Mouse (Mus musculus) liver, embryonic 14.5 days (tissue): ENCODE data around the gene Ptprn2. TPM values are rescaled to one million over a fixed set of nuclear protein-coding genes. Genes with fewer than 3 reads are reported as not detected.
"Not testable (repeated sequence)": the region's sequence is repeated elsewhere in the genome, so short reads cannot be mapped to it uniquely, and the experiment has no call there.

Experiments used
- ATAC-seq: fragments of 200-750 bp; cut with Nextera tagmentation; 2 replicates; pipeline ENCODE4 v1.8.0; 2017; ENCODE audit warnings: moderate number of reproducible peaks, mild to moderate bottlenecking, moderate library complexity; ENCODE audit not compliant: insufficient read depth
- DNase-seq, 3 experiments: peaks; one replicate each; pipeline ENCODE4 v3.0.0-alpha.2; 2012 to 2013; ENCODE audit warnings: low read depth in 3 of 3, low spot score in 3 of 3
- H3K27ac ChIP-seq: fragments of 300-500 bp; sonication (generic); 2 replicates; pipeline ENCODE4 v1.5.1; 2014; ENCODE audit warnings: moderate library complexity, mild to moderate bottlenecking, control low read depth, inconsistent platforms
- H3K27me3 ChIP-seq: fragments of 300-500 bp; sonication (generic); 2 replicates; pipeline ENCODE4 v1.6.1; 2014; ENCODE audit warnings: mild to moderate bottlenecking, low read length, moderate library complexity; ENCODE audit not compliant: control insufficient read depth, insufficient read depth
- H3K36me3 ChIP-seq: fragments of 300-500 bp; sonication (generic); replicated peaks from 2 replicates; pipeline ENCODE4 v1.6.1; 2014; ENCODE audit warnings: low read depth; ENCODE audit not compliant: control insufficient read depth, insufficient read depth
- H3K4me1 ChIP-seq, 2 experiments: fragments of 200-500 bp in 1 of 2; fragments of 300-500 bp in 1 of 2; sonication (generic) in 1 of 2; replicated peaks; 2 replicates each; pipeline ENCODE4 v1.6.1; 2012 to 2014; ENCODE audit warnings: antibody characterized with exemption in 1 of 2, inconsistent platforms in 1 of 2, low read length in 1 of 2; ENCODE audit not compliant: control insufficient read depth in 2 of 2, insufficient read depth in 2 of 2
- H3K4me2 ChIP-seq: fragments of 300-500 bp; sonication (generic); 2 replicates; pipeline ENCODE4 v1.6.1; 2014; ENCODE audit warnings: low read depth, mild to moderate bottlenecking, control low read depth, moderate library complexity
- H3K4me3 ChIP-seq, 2 experiments: fragments of 200-500 bp in 1 of 2; fragments of 300-500 bp in 1 of 2; sonication (generic) in 1 of 2; 2 replicates each; pipeline ENCODE4 v1.5.1; 2012 to 2014; ENCODE audit warnings: low read depth in 2 of 2, low read length in 2 of 2, mild to moderate bottlenecking in 2 of 2, control low read depth in 1 of 2, inconsistent platforms in 1 of 2, moderate library complexity in 1 of 2; ENCODE audit not compliant: insufficient read depth in 1 of 2
- H3K9ac ChIP-seq: fragments of 300-500 bp; sonication (generic); replicated peaks from 2 replicates; pipeline ENCODE4 v1.6.1; 2014; ENCODE audit warnings: mild to moderate bottlenecking, control low read depth, moderate library complexity
- H3K9me3 ChIP-seq: fragments of 300-500 bp; sonication (generic); 2 replicates; pipeline ENCODE4 v1.6.1; 2016; ENCODE audit warnings: low read length, mixed read lengths; ENCODE audit not compliant: control insufficient read depth
- CTCF ChIP-seq: IDR thresholded peaks from 2 replicates; pipeline ENCODE4 v1.5.1; 2016; ENCODE audit warnings: antibody characterized with exemption, low read depth, control low read depth
- EP300 ChIP-seq: IDR thresholded peaks from 2 replicates; pipeline ENCODE4 v1.6.1; 2016; ENCODE audit warnings: antibody characterized with exemption, low read depth
- WGBS: fragments of 180-500 bp; shearing (Covaris S2); extraction: QIAGEN DNeasy Blood & Tissue Kit; methylation state at CpG from one replicate; pipeline ENCODE4 v1.1.7; 2014; ENCODE audit not compliant: insufficient replicate concordance; 5-methylcytosine and 5-hydroxymethylcytosine counted together
- polyA plus RNA-seq, 2 experiments: library from polyadenylated mRNA; depleted of rRNA in 1 of 2; stranded (reverse) in 1 of 2; unstranded in 1 of 2; fragments of >200 nt; fragmentation: Nextera tagmentation in 1 of 2; extraction: Ambion mirVana in 1 of 2; gene quantifications; 2 replicates each; pipeline versions ENCODE4 v1.2.1 to v1.2.3; 2012 to 2014

Gene Ptprn2
- polyA plus RNA-seq, 2 experiments = 0.04 TPM; not detected in 1

DNA sequence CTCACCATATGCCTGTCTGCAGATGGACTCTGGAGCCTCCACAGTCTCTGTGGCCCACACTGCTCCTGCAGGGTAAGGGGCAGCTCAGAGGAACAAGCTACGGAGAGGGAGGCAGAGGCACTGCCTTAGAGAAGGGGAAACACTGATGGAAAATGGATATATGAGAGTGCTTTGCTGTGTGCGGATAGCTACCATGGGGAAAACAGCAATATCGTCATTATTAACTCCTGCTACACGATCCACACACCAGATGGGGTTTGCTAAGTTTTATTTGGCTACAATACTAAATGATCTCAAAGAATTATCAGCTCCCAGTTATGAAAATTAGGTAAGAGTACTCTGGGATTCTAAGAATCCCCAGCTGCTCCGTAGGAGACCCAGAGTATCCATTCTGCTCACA is 89.2 kb downstream of the Ptprn2 start:
- Histone ChIP-seq H3K36me3 (no peaks in the 10 kb centered on the region), H3K9ac (no peak overlapping the region), H3K9me3 (no peaks in the 10 kb centered on the region), H3K27me3 (no peaks in the 10 kb centered on the region), H3K4me3 (no peak overlapping the region), H3K4me2 (no peak overlapping the region), H3K27ac (no peak overlapping the region), H3K4me1 (no peaks in the 10 kb centered on the region)
- no peak for DNase-seq
- ATAC-seq = no peak
- 61% methylated on average over 5 of the region's 5 CpGs for WGBS
- no peak for TF ChIP-seq CTCF
- no peak for TF ChIP-seq EP300

DNA sequence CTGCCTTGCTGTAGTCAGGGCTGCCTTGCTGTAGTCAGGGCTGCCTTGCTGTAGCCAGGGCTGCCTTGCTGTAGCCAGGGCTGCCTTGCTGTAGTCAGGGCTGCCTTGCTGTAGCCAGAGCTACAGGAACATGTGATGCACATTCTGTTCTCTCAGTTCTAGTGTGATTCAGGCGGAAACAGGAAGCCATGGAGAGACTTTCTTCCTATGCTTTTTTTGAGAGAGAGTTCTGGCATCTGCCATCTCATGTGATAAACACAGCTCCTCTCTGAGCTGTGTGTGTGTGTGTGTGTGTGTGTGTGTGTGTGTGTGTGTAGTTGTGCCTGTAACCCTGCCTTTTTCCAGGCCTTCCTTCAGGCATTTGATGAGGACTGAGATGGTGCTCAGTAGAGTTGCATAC is 92.4 kb downstream of the Ptprn2 start:
- 36% methylated on average over 1 of the region's 1 CpGs for WGBS
- H3K27me3 ChIP-seq, DNase-seq, H3K4me1 ChIP-seq, H3K4me3 ChIP-seq, H3K4me2 ChIP-seq, H3K9me3 ChIP-seq, H3K27ac ChIP-seq, H3K9ac ChIP-seq, ATAC-seq, H3K36me3 ChIP-seq: not testable (repeated sequence)

DNA sequence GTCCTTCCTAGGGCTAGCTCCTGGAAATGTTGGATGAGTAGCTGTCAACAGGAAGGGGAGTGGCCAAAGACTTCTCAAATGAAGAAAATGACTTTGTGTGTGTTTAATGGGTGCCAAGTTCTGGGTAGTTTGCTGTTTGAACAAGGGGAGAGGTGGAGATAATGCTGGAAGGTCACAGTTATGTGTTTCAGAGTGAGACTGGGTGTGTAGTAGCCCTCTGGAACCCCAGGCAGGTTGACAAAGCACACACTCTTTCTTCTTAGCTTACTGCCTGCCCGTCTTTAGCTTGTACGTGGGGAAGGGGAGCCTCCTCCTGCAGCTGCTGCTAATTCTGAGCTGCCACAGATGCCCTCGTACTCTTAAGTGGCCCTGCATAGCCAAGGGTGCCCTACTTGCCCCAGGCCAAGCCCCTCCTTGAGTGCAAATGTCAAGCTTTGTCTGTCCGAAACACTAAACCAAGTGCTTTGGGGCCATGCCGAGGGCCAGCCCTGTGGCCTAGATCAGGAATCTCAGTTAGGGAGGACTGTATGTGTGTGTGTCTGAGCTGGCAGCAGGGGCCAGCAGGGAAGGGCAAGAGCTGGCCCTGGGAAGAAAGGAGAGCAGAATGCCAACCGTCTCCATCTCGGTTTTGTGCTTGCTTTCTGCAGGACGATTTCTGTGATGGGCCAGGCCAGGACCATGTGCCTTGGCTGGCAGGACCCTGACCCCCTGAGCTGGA is 95.5 kb downstream of the Ptprn2 start:
- no peaks in the 10 kb centered on the region for H3K36me3 ChIP-seq
- no peak overlapping the region for H3K4me2 ChIP-seq
- no peak for ATAC-seq
- H3K4me3 ChIP-seq = no peak overlapping the region
- WGBS = 58% methylated on average over 8 of the region's 8 CpGs
- no peaks in the 10 kb centered on the region for H3K9me3 ChIP-seq
- no peak overlapping the region for H3K9ac ChIP-seq
- H3K27ac ChIP-seq = no peak overlapping the region
- no peak for TF ChIP-seq EP300
- TF ChIP-seq CTCF = no peak
- H3K27me3 ChIP-seq = no peaks in the 10 kb centered on the region
- no peaks in the 10 kb centered on the region for H3K4me1 ChIP-seq
- DNase-seq = no peak

DNA sequence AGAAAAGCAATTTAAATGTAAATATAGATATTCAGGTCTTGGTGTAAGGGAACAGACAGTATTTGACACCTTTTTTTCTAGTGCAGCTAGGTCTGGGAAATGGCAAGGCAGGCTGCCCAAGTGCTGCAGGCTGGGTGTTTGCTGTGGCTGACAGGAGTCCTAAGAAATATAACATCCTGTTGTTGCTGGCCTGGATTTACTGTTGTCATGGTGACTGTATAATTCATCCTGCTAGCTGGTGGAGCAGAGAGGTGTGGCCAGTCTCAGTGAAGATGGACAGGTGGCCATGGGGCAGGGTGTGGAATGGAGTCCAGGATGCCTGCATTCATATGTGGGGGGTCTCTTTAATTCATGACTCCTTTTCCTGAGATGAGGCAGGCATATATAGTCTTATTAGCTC is 96.3 kb downstream of the Ptprn2 start:
- no peaks in the 10 kb centered on the region for H3K9me3 ChIP-seq
- no peaks in the 10 kb centered on the region for H3K27me3 ChIP-seq
- DNase-seq (no peak), ATAC-seq (no peak)
- H3K4me3 ChIP-seq = no peak overlapping the region
- H3K27ac ChIP-seq = no peak overlapping the region
- H3K4me1 ChIP-seq = no peaks in the 10 kb centered on the region
- H3K4me2 ChIP-seq = no peak overlapping the region
- H3K36me3 ChIP-seq = no peaks in the 10 kb centered on the region
- no peak overlapping the region for H3K9ac ChIP-seq
- TF ChIP-seq EP300 = no peak
- no peak for TF ChIP-seq CTCF

DNA sequence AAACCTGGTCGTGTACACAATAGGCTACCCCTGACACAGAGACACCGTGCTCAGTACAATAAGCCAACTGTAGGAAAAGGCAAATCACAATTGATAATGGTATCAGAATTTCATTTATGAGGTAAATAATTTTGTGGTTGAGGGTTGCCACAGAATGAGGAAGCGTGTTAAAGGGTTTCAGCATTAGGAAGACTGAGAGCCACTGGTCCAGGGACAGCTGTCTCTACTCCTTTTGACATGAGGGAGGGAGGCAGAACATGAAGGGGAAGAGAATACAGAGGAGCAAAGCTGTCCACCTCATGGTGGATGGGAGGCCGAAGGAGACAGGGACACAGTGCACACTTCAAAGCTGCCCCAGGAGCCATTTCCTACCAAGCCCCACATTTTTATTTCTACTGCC is 97.3 kb downstream of the Ptprn2 start:
- H3K4me1 ChIP-seq = no peaks in the 10 kb centered on the region
- no peak overlapping the region for H3K27ac ChIP-seq
- no peaks in the 10 kb centered on the region for H3K36me3 ChIP-seq
- ATAC-seq (no peak), DNase-seq (no peak)
- no peak overlapping the region for H3K4me2 ChIP-seq
- WGBS = 38% methylated on average over 4 of the region's 4 CpGs
- H3K9ac ChIP-seq = no peak overlapping the region
- no peaks in the 10 kb centered on the region for H3K9me3 ChIP-seq
- no peaks in the 10 kb centered on the region for H3K27me3 ChIP-seq
- TF ChIP-seq EP300 (no peak), CTCF (no peak)
- no peak overlapping the region for H3K4me3 ChIP-seq
